Mouse (Mus musculus) heart, embryonic 16.5 days (tissue): Measurements from ENCODE around the gene Fcho1. TPM values are rescaled to one million over a fixed set of nuclear protein-coding genes. Genes with fewer than 3 reads are reported as not detected.
"Not testable (repeated sequence)": the region's sequence is repeated elsewhere in the genome, so short reads cannot be mapped to it uniquely, and the experiment has no call there.

Experiments
- ATAC-seq: fragments of 200-750 bp; cut with Nextera tagmentation; replicated peaks from 2 replicates; pipeline ENCODE4 v1.8.0; 2017; ENCODE audit warnings: moderate number of reproducible peaks; ENCODE audit not compliant: insufficient read depth, low FRiP score; ENCODE audit errors: extremely low read depth
- H3K27ac ChIP-seq: fragments of 300-500 bp; sonication (generic); 2 replicates; pipeline ENCODE4 v1.5.1; 2014; ENCODE audit warnings: mild to moderate bottlenecking, low read length, control low read depth, moderate library complexity
- H3K27me3 ChIP-seq: fragments of 300-500 bp; sonication (generic); 2 replicates; pipeline ENCODE4 v1.6.1; 2014; ENCODE audit warnings: low read length, mixed read lengths; ENCODE audit not compliant: control insufficient read depth, insufficient read depth
- H3K36me3 ChIP-seq: fragments of 300-500 bp; sonication (generic); 2 replicates; pipeline ENCODE4 v1.6.1; 2014; ENCODE audit not compliant: control insufficient read depth, insufficient read depth
- H3K4me1 ChIP-seq: fragments of 300-500 bp; sonication (generic); 2 replicates; pipeline ENCODE4 v1.6.1; 2014; ENCODE audit warnings: low read length, mixed read lengths; ENCODE audit not compliant: control insufficient read depth, insufficient read depth
- H3K4me2 ChIP-seq: fragments of 300-500 bp; sonication (generic); 2 replicates; pipeline ENCODE4 v1.6.1; 2014; ENCODE audit warnings: low read depth, mild to moderate bottlenecking, control low read depth, low read length
- H3K4me3 ChIP-seq: fragments of 300-500 bp; sonication (generic); 2 replicates; pipeline ENCODE4 v1.5.1; 2014; ENCODE audit warnings: mild to moderate bottlenecking, control low read depth, low read length
- H3K9ac ChIP-seq: fragments of 300-500 bp; sonication (generic); 2 replicates; pipeline ENCODE4 v1.6.1; 2014; ENCODE audit warnings: low read length, control low read depth
- H3K9me3 ChIP-seq: fragments of 300-500 bp; sonication (generic); replicated peaks from 2 replicates; pipeline ENCODE4 v1.6.1; 2016; ENCODE audit warnings: low read length; ENCODE audit not compliant: control insufficient read depth
- WGBS: fragments of 180-500 bp; shearing (Covaris S2); extraction: QIAGEN DNeasy Blood & Tissue Kit; methylation state at CpG from one replicate; pipeline ENCODE4 v1.1.7; 2014; 5-methylcytosine and 5-hydroxymethylcytosine counted together
- polyA plus RNA-seq: library from polyadenylated mRNA; unstranded; fragments of >200 nt; fragmentation: Nextera tagmentation; extraction: Ambion mirVana; gene quantifications from 2 replicates; pipeline ENCODE4 v1.2.1, GENCODE M21; 2015

Fcho1 gene
- polyA plus RNA-seq, 1 experiment from 2014 or later, result 20.4 TPM

DNA sequence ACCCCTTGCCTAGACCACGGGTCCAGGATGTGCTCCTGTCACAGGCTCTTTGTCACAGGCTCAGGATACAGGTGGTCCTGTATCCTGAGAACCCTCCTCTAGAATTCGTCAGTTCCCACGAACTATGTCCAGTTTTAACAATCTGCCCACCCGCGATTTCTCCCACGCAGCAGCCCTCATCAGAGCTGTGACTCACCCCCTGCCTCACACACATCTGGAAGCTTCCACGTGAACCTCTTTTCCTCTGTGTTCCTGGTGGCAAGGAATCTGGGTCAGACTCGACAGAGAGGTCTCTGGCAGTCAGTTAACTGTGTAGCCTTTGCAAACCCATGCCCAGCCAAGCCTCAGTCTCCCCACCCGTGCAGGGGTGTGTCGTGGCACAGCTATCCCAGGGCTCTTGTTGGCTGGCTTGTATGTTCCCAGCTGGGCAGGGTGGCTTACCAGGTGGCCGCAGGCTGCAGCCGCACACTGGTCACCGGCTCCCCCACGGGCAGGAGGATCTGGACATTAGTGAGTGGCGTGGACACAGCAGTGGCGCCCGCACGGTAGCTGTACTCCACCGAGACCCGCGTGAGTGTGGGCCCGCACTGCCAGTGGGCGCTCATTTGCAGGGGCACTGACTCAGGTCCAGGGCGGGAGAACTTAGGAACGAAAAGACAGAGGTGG, 16.2 kb downstream of the Fcho1 start:
- no peaks in the 10 kb centered on the region for H3K9me3 ChIP-seq
- 41% methylated on average over 25 of the region's 25 CpGs for WGBS
- peaks cover 20% of the 10 kb centered on the region for H3K27me3 ChIP-seq
- no peak for ATAC-seq
- H3K4me2 ChIP-seq, result peak overlapping the region; percentile 41; the same call in 1 of the 2 replicates
- H3K4me3 ChIP-seq, result no peak overlapping the region; the same call in 1 of the 2 replicates
- H3K36me3 ChIP-seq, result no peaks in the 10 kb centered on the region
- H3K4me1 ChIP-seq, result no peaks in the 10 kb centered on the region
- H3K9ac ChIP-seq, result no peak overlapping the region
- no peak overlapping the region for H3K27ac ChIP-seq

DNA sequence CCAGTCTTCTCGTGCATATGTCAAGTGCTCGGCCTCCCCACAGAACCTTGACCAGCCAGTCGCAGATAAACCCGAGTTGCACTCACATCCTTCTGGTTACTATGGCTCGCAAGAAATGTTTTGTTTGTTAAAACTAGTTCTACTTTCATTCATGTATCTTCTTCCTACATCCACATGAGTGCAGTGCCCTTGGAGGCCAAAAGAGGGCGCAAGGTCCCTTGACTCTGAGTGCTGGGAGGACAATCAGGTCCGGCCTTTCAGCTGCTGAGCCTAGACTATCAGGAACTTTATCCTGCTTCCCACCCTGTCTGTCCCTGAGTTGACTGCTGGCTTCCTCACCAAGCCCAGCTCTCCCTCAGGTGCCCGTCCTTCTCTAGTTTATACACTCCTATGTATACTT, 17.6 kb downstream of the Fcho1 start:
- H3K27me3 ChIP-seq, result peaks cover 26% of the 10 kb centered on the region
- ATAC-seq, result no peak
- no peaks in the 10 kb centered on the region for H3K36me3 ChIP-seq
- no peak overlapping the region for H3K27ac ChIP-seq
- H3K9me3 ChIP-seq, result no peaks in the 10 kb centered on the region
- no peak overlapping the region for H3K9ac ChIP-seq
- 31% methylated on average over 8 of the region's 8 CpGs for WGBS
- no peaks in the 10 kb centered on the region for H3K4me1 ChIP-seq
- no peak overlapping the region for H3K4me2 ChIP-seq
- no peak overlapping the region for H3K4me3 ChIP-seq

DNA sequence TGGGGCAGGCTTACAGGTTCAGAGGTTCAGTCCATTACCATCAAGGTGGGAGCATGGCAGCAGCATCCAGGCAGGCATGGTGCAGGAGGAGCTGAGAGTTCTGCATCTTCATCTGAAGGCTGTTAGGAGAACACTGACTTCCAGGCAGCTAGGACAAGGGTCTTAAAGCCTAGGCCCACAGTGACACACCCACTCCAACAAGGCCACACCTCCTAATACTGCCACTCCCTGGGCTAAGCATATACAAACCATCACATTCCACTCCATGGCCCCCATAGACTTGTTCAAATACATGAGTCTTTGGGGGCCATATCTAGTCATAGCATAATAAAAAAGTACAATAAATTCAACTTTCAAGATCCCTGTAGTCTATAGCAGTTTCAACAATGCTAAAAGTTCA, 22.1 kb downstream of the Fcho1 start:
- H3K4me1 ChIP-seq, ATAC-seq, H3K36me3 ChIP-seq, H3K9ac ChIP-seq, H3K27ac ChIP-seq, H3K4me2 ChIP-seq, H3K9me3 ChIP-seq, H3K4me3 ChIP-seq: not testable (repeated sequence)
- H3K27me3 ChIP-seq, result peaks cover 47% of the 10 kb centered on the region

DNA sequence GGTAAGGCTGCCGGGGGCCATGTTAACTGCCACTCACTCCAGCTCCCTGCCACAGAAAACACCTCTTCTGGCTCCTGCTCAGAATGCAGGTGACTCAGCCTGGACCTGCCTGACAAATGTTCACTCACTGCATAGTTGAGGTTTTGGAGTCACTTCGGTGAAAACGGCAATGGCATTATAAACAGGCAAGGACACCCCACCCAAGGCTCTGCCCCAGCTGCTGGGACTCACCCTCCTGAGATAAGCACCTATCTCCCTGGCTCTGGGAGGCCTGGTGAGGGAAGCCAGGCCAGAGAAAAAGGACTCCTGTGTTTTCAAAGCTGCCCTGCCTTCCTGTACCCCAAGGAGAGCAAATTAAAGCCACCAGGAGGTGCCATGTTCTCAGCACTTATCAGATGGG, 22.6 kb downstream of the Fcho1 start:
- H3K4me3 ChIP-seq, result no peak overlapping the region
- H3K27ac ChIP-seq, result no peak overlapping the region
- peaks cover 44% of the 10 kb centered on the region for H3K27me3 ChIP-seq
- H3K9ac ChIP-seq, result no peak overlapping the region
- no peak overlapping the region for H3K4me2 ChIP-seq
- H3K4me1 ChIP-seq, result peaks cover 8% of the 10 kb centered on the region
- 63% methylated on average over 3 of the region's 3 CpGs for WGBS
- ATAC-seq, result no peak
- no peaks in the 10 kb centered on the region for H3K36me3 ChIP-seq
- H3K9me3 ChIP-seq, result no peaks in the 10 kb centered on the region

DNA sequence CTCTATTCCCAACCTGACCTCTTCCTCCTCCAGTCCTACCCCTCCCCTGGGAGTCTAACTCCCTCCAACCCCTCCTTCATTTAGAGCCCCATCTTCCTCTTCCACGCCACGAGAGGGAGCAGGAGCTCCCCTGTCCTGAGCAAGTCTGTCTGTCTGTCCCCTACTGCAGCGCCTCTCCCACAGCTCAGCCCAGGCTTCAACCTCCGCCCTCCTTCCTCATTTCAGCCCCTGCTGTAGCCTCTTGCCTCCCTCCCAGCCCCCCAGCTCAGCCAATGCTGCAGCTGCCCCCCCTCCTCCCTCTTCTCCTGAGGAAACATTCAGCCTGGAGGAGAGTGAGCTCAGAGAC, 23.5 kb downstream of the Fcho1 start:
- Histone ChIP-seq H3K4me2 (no peak overlapping the region), H3K27me3 (peaks cover 40% of the 10 kb centered on the region), H3K27ac (no peak overlapping the region), H3K4me1 (peaks cover 8% of the 10 kb centered on the region), H3K4me3 (peak overlapping the region; percentile 53; the same call in 1 of the 2 replicates), H3K36me3 (no peaks in the 10 kb centered on the region), H3K9me3 (no peaks in the 10 kb centered on the region), H3K9ac (no peak overlapping the region)
- no peak for ATAC-seq
- WGBS, result 29% methylated on average over 4 of the region's 4 CpGs

DNA sequence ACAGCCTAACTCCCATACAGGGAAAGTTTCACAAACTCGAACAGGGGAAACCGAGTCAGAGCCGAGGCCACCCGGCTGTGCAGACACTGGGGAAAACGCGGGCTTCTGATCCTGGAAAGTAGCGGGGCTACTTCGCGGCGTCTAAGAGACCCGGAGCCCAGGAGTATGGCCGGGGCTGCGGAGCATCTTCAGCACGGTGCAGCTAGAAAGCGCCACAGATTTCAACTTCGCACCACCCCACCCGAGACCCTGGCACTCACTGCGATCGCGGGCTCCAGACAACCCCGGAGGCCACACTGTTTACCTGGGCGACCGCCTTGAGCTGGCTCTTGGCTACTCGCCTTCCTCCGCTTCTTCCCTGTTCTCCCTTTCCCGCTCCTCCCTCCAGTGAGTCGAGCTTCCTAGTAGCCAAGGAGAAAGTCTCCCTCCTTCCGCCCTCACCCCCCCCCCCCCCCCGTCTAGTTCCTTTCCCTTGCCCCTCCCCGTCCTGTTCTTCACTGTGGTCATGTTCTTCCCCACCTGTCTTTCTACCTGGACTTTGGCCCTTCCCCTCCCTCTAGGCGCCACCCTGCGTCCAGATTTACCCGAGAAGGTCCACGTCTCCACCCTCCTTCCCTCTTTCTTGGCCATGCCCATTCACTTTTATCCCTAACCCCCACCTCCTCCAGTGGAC, 24.0 kb downstream of the Fcho1 start, which contains the start of gene B3gnt3:
TSS of gene B3gnt3 (minus strand) at position 376 of the 673 bp plus-strand sequence.
- peak; percentile 14; the same call in 1 of the 2 replicates for ATAC-seq
- 12% methylated on average over 33 of the region's 34 CpGs for WGBS
- Histone ChIP-seq H3K9ac (peak within 1 kb of the TSS; percentile 63), H3K36me3 (no peaks in the 10 kb centered on the region), H3K9me3 (no peaks in the 10 kb centered on the region), H3K4me1 (peaks cover 8% of the 10 kb centered on the region), H3K27ac (no peak within 1 kb of the TSS; the same call in 1 of the 2 replicates), H3K4me2 (peak within 1 kb of the TSS; percentile 70), H3K27me3 (peaks cover 38% of the 10 kb centered on the region), H3K4me3 (peak within 1 kb of the TSS; percentile 53)

DNA sequence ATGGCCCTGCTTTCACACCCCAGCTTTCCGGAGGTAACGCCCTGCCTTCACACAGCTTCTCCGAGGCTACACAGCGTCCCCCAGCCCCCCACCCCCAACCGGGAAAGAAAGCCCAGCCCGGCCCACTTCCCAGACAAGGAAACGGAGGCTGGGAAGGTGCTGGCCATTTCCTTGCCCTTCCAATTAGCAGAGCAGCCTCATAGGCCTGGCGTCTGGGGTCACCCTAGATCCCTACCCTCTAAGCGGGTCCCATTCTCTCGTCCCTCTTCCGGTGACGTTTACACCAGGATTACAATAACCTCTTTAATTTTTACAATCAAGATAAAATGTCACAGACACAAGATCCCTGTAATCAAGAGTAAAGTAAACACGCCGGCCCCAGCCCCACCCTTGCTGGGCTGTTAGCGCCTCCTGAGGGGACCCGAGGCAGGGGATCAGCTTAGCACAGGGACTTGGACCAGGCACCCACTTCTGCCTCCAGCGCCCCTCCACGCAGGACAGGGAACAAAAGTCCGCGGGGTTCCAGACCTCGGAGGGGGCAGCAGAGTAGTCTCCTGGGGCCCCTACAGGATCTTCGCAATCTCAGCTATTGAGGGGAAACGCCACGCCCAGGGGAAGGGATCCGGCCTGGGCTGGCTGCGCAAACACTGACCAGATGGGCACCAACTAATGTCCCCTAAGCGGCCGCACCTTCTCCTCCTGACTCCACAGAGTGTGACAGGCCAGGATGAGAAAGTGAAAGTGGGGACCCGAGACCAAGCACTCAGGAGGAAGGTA, 24.8 kb downstream of the Fcho1 start:
- no peaks in the 10 kb centered on the region for H3K36me3 ChIP-seq
- no peak overlapping the region; the same call in 1 of the 2 replicates for H3K27ac ChIP-seq
- peaks cover 38% of the 10 kb centered on the region for H3K27me3 ChIP-seq
- H3K9ac ChIP-seq, result peak overlapping the region; percentile 63
- WGBS, result 6% methylated on average over 29 of the region's 29 CpGs
- ATAC-seq, result peak; percentile 26; the same call in 1 of the 2 replicates
- peaks cover 8% of the 10 kb centered on the region for H3K4me1 ChIP-seq
- peak overlapping the region; percentile 53 for H3K4me3 ChIP-seq
- peak overlapping the region; percentile 70 for H3K4me2 ChIP-seq
- H3K9me3 ChIP-seq, result no peaks in the 10 kb centered on the region

DNA sequence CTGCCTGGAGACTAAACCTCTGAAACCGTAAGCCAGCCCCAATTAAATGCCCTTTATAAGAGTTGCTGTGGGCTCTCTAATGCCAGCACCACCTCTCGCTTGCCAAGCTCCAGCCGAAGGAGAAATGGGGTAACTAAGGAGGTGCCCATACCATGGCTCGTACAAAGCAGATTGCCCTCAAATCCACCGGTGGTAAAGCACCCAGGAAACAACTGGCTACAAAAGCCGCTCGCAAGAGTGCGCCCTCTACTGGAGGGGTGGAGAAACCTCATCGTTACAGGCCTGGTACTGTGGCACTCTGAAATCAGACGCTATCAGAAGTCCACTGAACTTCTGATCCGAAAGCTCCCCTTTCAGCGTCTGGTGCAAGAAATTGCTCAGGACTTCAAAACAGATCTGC, 30.1 kb downstream of the Fcho1 start:
- not testable (repeated sequence) for H3K4me3 ChIP-seq, H3K27ac ChIP-seq, ATAC-seq, H3K36me3 ChIP-seq, H3K9ac ChIP-seq, H3K4me2 ChIP-seq, H3K4me1 ChIP-seq, H3K9me3 ChIP-seq
- 62% methylated on average over 12 of the region's 12 CpGs for WGBS
- H3K27me3 ChIP-seq, result peaks cover 63% of the 10 kb centered on the region
